Mouse (Mus musculus) testis, adult 2 months (tissue): ENCODE data around the gene Cebpb. TPM values are rescaled to one million over a fixed set of nuclear protein-coding genes. Genes with fewer than 3 reads are reported as not detected.

ENCODE experiments used
- H3K27ac ChIP-seq: fragments of 200-500 bp; 2 replicates; pipeline ENCODE4 v1.5.1; 2012; ENCODE audit warnings: low read depth, low read length; ENCODE audit not compliant: control insufficient read depth, insufficient read depth
- H3K27me3 ChIP-seq: fragments of 200-500 bp; 2 replicates; pipeline ENCODE4 v1.6.1; 2012; ENCODE audit warnings: mild to moderate bottlenecking, low read length, moderate library complexity; ENCODE audit not compliant: control insufficient read depth, insufficient read depth
- H3K36me3 ChIP-seq: fragments of 200-500 bp; 2 replicates; pipeline ENCODE4 v1.6.1; 2012; ENCODE audit warnings: mild to moderate bottlenecking, low read length; ENCODE audit not compliant: control insufficient read depth, insufficient read depth
- H3K4me1 ChIP-seq: fragments of 200-500 bp; 2 replicates; pipeline ENCODE4 v1.6.1; 2012; ENCODE audit warnings: low read length; ENCODE audit not compliant: control insufficient read depth, insufficient read depth
- H3K4me3 ChIP-seq: fragments of 200-500 bp; 2 replicates; pipeline ENCODE4 v1.5.1; 2012; ENCODE audit warnings: low read depth, mild to moderate bottlenecking, low read length, moderate library complexity, mixed read lengths; ENCODE audit not compliant: control insufficient read depth
- CTCF ChIP-seq: fragments of 200-500 bp; IDR thresholded peaks from 2 replicates; pipeline ENCODE4 v1.5.1; 2012; ENCODE audit warnings: low read depth, mild to moderate bottlenecking, inconsistent platforms, low read length, moderate library complexity; ENCODE audit not compliant: control insufficient read depth, insufficient read depth, insufficient replicate concordance
- POLR2A ChIP-seq: fragments of 200-500 bp; IDR thresholded peaks from 2 replicates; pipeline ENCODE4 v1.6.1; 2012; ENCODE audit warnings: low read depth, mild to moderate bottlenecking, inconsistent platforms, low read length, moderate library complexity; ENCODE audit not compliant: control insufficient read depth
- polyA plus RNA-seq: library from polyadenylated mRNA; depleted of rRNA; stranded (reverse); fragments of >200 nt; gene quantifications from 2 replicates; pipeline ENCODE4 v1.2.3, GENCODE M21; 2012

Gene Cebpb
- polyA plus RNA-seq, 1 experiment = 2.9 TPM

GRCm38 (mm10) chr2:167689501-167690218 is 945 bp downstream of the Cebpb start, which contains the start of gene Tmem189:
TSS of gene Tmem189 (minus strand) at chr2:167689822.
- no peaks in the 10 kb centered on the region for H3K36me3 ChIP-seq
- peaks cover 14% of the 10 kb centered on the region for H3K4me1 ChIP-seq
- H3K4me3 ChIP-seq = peak within 1 kb of the TSS; percentile 88
- no peaks in the 10 kb centered on the region for H3K27me3 ChIP-seq
- peak within 1 kb of the TSS; percentile 46 for H3K27ac ChIP-seq
- TF ChIP-seq CTCF = no peak
- TF ChIP-seq POLR2A = no peak

- H3K4me1 ChIP-seq = peaks cover 14% of the 10 kb centered on the region
- no peak overlapping the region for H3K27ac ChIP-seq
- peak overlapping the region; percentile 88 for H3K4me3 ChIP-seq
- H3K36me3 ChIP-seq = no peaks in the 10 kb centered on the region
- no peaks in the 10 kb centered on the region for H3K27me3 ChIP-seq
- TF ChIP-seq CTCF (no peak), POLR2A (no peak)
These were observed 1.7 kb downstream of the Cebpb start for GRCm38 (mm10) chr2:167690219-167690961.

GRCm38 (mm10) chr2:167690962-167691311 is 2.2 kb downstream of the Cebpb start:
- H3K4me3 ChIP-seq = peak overlapping the region; percentile 63
- H3K4me1 ChIP-seq = peaks cover 14% of the 10 kb centered on the region
- H3K36me3 ChIP-seq = no peaks in the 10 kb centered on the region
- TF ChIP-seq CTCF = no peak
- TF ChIP-seq POLR2A = no peak
- no peak overlapping the region for H3K27ac ChIP-seq
- H3K27me3 ChIP-seq = no peaks in the 10 kb centered on the region

- H3K27me3 ChIP-seq = no peaks in the 10 kb centered on the region
- no peak overlapping the region for H3K4me3 ChIP-seq
- no peak overlapping the region for H3K27ac ChIP-seq
These were observed 2.7 kb downstream of the Cebpb start for GRCm38 (mm10) chr2:167691410-167691809.

GRCm38 (mm10) chr2:167691871-167692661 is 3.4 kb downstream of the Cebpb start:
- Histone ChIP-seq H3K36me3 (no peaks in the 10 kb centered on the region), H3K4me1 (peaks cover 14% of the 10 kb centered on the region), H3K4me3 (no peak overlapping the region), H3K27ac (no peak overlapping the region), H3K27me3 (no peaks in the 10 kb centered on the region)
- TF ChIP-seq POLR2A (no peak), CTCF (no peak)

More at GRCm38 (mm10) chr2:167691410-167691809, 2.7 kb downstream of the Cebpb start:
- TF ChIP-seq POLR2A (no peak), CTCF (no peak)
- Histone ChIP-seq H3K4me1 (peaks cover 14% of the 10 kb centered on the region), H3K36me3 (no peaks in the 10 kb centered on the region)

- Histone ChIP-seq H3K4me1 (peaks cover 14% of the 10 kb centered on the region), H3K27me3 (no peaks in the 10 kb centered on the region), H3K27ac (no peak overlapping the region), H3K36me3 (no peaks in the 10 kb centered on the region), H3K4me3 (no peak overlapping the region)
- TF ChIP-seq CTCF (no peak), POLR2A (no peak)
These were observed 4.1 kb downstream of the Cebpb start for GRCm38 (mm10) chr2:167692831-167693230.

GRCm38 (mm10) chr2:167693540-167693939 is 4.8 kb downstream of the Cebpb start:
- H3K4me1 ChIP-seq = peaks cover 14% of the 10 kb centered on the region
- H3K27me3 ChIP-seq = no peaks in the 10 kb centered on the region
- no peaks in the 10 kb centered on the region for H3K36me3 ChIP-seq
- H3K27ac ChIP-seq = no peak overlapping the region
- TF ChIP-seq POLR2A (no peak), CTCF (no peak)
- no peak overlapping the region for H3K4me3 ChIP-seq
